Mouse (Mus musculus) liver, embryonic 11.5 days (tissue): ENCODE measurements around the gene St8sia1. TPM values are rescaled to one million over a fixed set of nuclear protein-coding genes. Genes with fewer than 3 reads are reported as not detected.

Experiments
- ATAC-seq: fragments of 200-750 bp; cut with Nextera tagmentation; replicated peaks from 2 replicates; pipeline ENCODE4 v1.8.0; 2017; ENCODE audit warnings: moderate number of reproducible peaks, mild to moderate bottlenecking, moderate TSS enrichment, moderate library complexity; ENCODE audit not compliant: low FRiP score
- DNase-seq: peaks from one replicate; pipeline ENCODE4 v3.0.0-alpha.2; 2017; ENCODE audit warnings: low spot score
- H3K27ac ChIP-seq: fragments of 300-500 bp; sonication (generic); 2 replicates; pipeline ENCODE4 v1.5.1; 2014; ENCODE audit warnings: mild to moderate bottlenecking, low read depth, low read length, control low read depth
- H3K27me3 ChIP-seq: fragments of 300-500 bp; sonication (generic); replicated peaks from 2 replicates; pipeline ENCODE4 v1.6.1; 2014; ENCODE audit warnings: low read length, mixed read lengths; ENCODE audit not compliant: control insufficient read depth, insufficient read depth
- H3K36me3 ChIP-seq: fragments of 300-500 bp; sonication (generic); 2 replicates; pipeline ENCODE4 v1.6.1; 2014; ENCODE audit warnings: mild to moderate bottlenecking, low read length, moderate library complexity, mixed read lengths; ENCODE audit not compliant: control insufficient read depth, insufficient read depth
- H3K4me1 ChIP-seq: fragments of 300-500 bp; sonication (generic); replicated peaks from 2 replicates; pipeline ENCODE4 v1.6.1; 2014; ENCODE audit warnings: low read length, mixed read lengths; ENCODE audit not compliant: control insufficient read depth, insufficient read depth
- H3K4me2 ChIP-seq: fragments of 300-500 bp; sonication (generic); 2 replicates; pipeline ENCODE4 v1.6.1; 2014; ENCODE audit warnings: mild to moderate bottlenecking, control low read depth, moderate library complexity
- H3K4me3 ChIP-seq: fragments of 300-500 bp; sonication (generic); 2 replicates; pipeline ENCODE4 v1.5.1; 2014; ENCODE audit warnings: low read depth, low read length, control low read depth
- H3K9ac ChIP-seq: fragments of 300-500 bp; sonication (generic); 2 replicates; pipeline ENCODE4 v1.6.1; 2014; ENCODE audit warnings: low read depth, low read length, control low read depth
- H3K9me3 ChIP-seq: fragments of 300-500 bp; sonication (generic); 2 replicates; pipeline ENCODE4 v1.6.1; 2016; ENCODE audit warnings: low read length, inconsistent platforms, mixed read lengths; ENCODE audit not compliant: control insufficient read depth
- WGBS: fragments of 180-500 bp; shearing (Covaris S2); extraction: QIAGEN DNeasy Blood & Tissue Kit; methylation state at CpG from one replicate; pipeline ENCODE4 v1.1.7; 2014; 5-methylcytosine and 5-hydroxymethylcytosine counted together
- polyA plus RNA-seq: library from polyadenylated mRNA; unstranded; fragments of >200 nt; fragmentation: Nextera tagmentation; extraction: Ambion mirVana; gene quantifications from 2 replicates; pipeline ENCODE4 v1.2.1, GENCODE M21; 2014

The St8sia1 gene
- polyA plus RNA-seq, 1 experiment from 2014 or later = 2.1 TPM

GRCm38 (mm10) chr6:142878744-142879701, 85.2 kb downstream of the St8sia1 start:
- no peaks in the 10 kb centered on the region for H3K27me3 ChIP-seq
- peaks cover 4% of the 10 kb centered on the region for H3K4me1 ChIP-seq
- no peak overlapping the region for H3K27ac ChIP-seq
- H3K4me3 ChIP-seq = no peak overlapping the region
- H3K9ac ChIP-seq = no peak overlapping the region
- WGBS = 19% methylated on average over 15 of the region's 15 CpGs
- peak overlapping the region; percentile 13; the same call in 1 of the 2 replicates for H3K4me2 ChIP-seq
- no peaks in the 10 kb centered on the region for H3K36me3 ChIP-seq
- DNase-seq = no peak
- peak; percentile 30; the same call in 1 of the 2 replicates for ATAC-seq
- H3K9me3 ChIP-seq = no peaks in the 10 kb centered on the region

GRCm38 (mm10) chr6:142877221-142877620, 87.0 kb downstream of the St8sia1 start:
- H3K27me3 ChIP-seq = no peaks in the 10 kb centered on the region
- H3K36me3 ChIP-seq = no peaks in the 10 kb centered on the region
- no peak for DNase-seq
- WGBS = 79% methylated on average over 6 of the region's 6 CpGs
- no peak overlapping the region for H3K4me3 ChIP-seq
- no peak overlapping the region for H3K9ac ChIP-seq
- H3K4me2 ChIP-seq = no peak overlapping the region
- peaks cover 3% of the 10 kb centered on the region for H3K4me1 ChIP-seq
- H3K27ac ChIP-seq = no peak overlapping the region
- no peaks in the 10 kb centered on the region for H3K9me3 ChIP-seq
- no peak for ATAC-seq

- Histone ChIP-seq H3K9me3 (no peaks in the 10 kb centered on the region), H3K4me3 (no peak overlapping the region), H3K9ac (no peak overlapping the region), H3K36me3 (no peaks in the 10 kb centered on the region), H3K27me3 (no peaks in the 10 kb centered on the region), H3K27ac (no peak overlapping the region), H3K4me1 (peaks cover 3% of the 10 kb centered on the region), H3K4me2 (no peak overlapping the region)
- WGBS = 52% methylated on average over 8 of the region's 8 CpGs
- DNase-seq (no peak), ATAC-seq (no peak)
These were observed 87.9 kb downstream of the St8sia1 start for GRCm38 (mm10) chr6:142876279-142876899.

- ATAC-seq (peak; percentile 50; the same call in 1 of the 2 replicates), DNase-seq (no peak)
- Histone ChIP-seq H3K4me1 (peaks cover 3% of the 10 kb centered on the region; the same call in 1 of the 2 replicates), H3K4me2 (no peak overlapping the region), H3K9me3 (no peaks in the 10 kb centered on the region), H3K36me3 (no peaks in the 10 kb centered on the region), H3K9ac (no peak overlapping the region), H3K27me3 (no peaks in the 10 kb centered on the region), H3K27ac (no peak overlapping the region), H3K4me3 (no peak overlapping the region)
- 78% methylated on average over 11 of the region's 11 CpGs for WGBS
These were observed 90.3 kb downstream of the St8sia1 start for GRCm38 (mm10) chr6:142873795-142874563.

- H3K4me3 ChIP-seq = no peak overlapping the region
- no peak overlapping the region for H3K4me2 ChIP-seq
- H3K9me3 ChIP-seq = no peaks in the 10 kb centered on the region
- no peak overlapping the region for H3K9ac ChIP-seq
- ATAC-seq = no peak
- WGBS = 69% methylated on average over 7 of the region's 7 CpGs
- no peaks in the 10 kb centered on the region for H3K36me3 ChIP-seq
- no peak overlapping the region for H3K27ac ChIP-seq
- H3K27me3 ChIP-seq = no peaks in the 10 kb centered on the region
- no peak for DNase-seq
- 0 out of 2 replicates have a peak, but pooled peaks cover 6% of the 10 kb centered on the region for H3K4me1 ChIP-seq
These were observed 94.4 kb downstream of the St8sia1 start for GRCm38 (mm10) chr6:142869715-142870422.

GRCm38 (mm10) chr6:142867471-142868055, 96.7 kb downstream of the St8sia1 start:
- 32% methylated on average over 9 of the region's 9 CpGs for WGBS
- H3K27me3 ChIP-seq = no peaks in the 10 kb centered on the region
- H3K4me1 ChIP-seq = 0 out of 2 replicates have a peak, but pooled peaks cover 6% of the 10 kb centered on the region
- H3K36me3 ChIP-seq = no peaks in the 10 kb centered on the region
- no peak overlapping the region for H3K9ac ChIP-seq
- no peak overlapping the region for H3K4me3 ChIP-seq
- no peak overlapping the region for H3K4me2 ChIP-seq
- no peak overlapping the region for H3K27ac ChIP-seq
- DNase-seq (no peak), ATAC-seq (no peak)
- no peaks in the 10 kb centered on the region for H3K9me3 ChIP-seq

- Histone ChIP-seq H3K4me3 (no peak overlapping the region), H3K36me3 (no peaks in the 10 kb centered on the region), H3K4me2 (no peak overlapping the region), H3K27ac (no peak overlapping the region), H3K4me1 (0 out of 2 replicates have a peak, but pooled peaks cover 6% of the 10 kb centered on the region), H3K9me3 (no peaks in the 10 kb centered on the region), H3K9ac (no peak overlapping the region), H3K27me3 (no peaks in the 10 kb centered on the region)
- WGBS = 92% methylated on average over 2 of the region's 2 CpGs
- DNase-seq (no peak), ATAC-seq (no peak)
These were observed 97.2 kb downstream of the St8sia1 start for GRCm38 (mm10) chr6:142867023-142867422.
